Mouse (Mus musculus) midbrain, embryonic 12.5 days (tissue): ENCODE measurements around the gene Cplane1. TPM values are rescaled to one million over a fixed set of nuclear protein-coding genes. Genes with fewer than 3 reads are reported as not detected.
A peak's percentile ranks its signal among the peaks of the same experiment; 100 is the strongest.
"Not testable (repeated sequence)": the region's sequence is repeated elsewhere in the genome, so short reads cannot be mapped to it uniquely, and the experiment has no call there.

Source experiments
- ATAC-seq: fragments of 200-750 bp; cut with Nextera tagmentation; 2 replicates; pipeline ENCODE4 v1.8.0; 2017; ENCODE audit warnings: low read depth, moderate TSS enrichment, moderate library complexity; ENCODE audit not compliant: low FRiP score
- H3K27ac ChIP-seq: fragments of 300-500 bp; sonication (generic); replicated peaks from 2 replicates; pipeline ENCODE4 v1.5.1; 2016; ENCODE audit warnings: mild to moderate bottlenecking
- H3K27me3 ChIP-seq: fragments of 300-500 bp; sonication (generic); 2 replicates; pipeline ENCODE4 v1.6.1; 2016; ENCODE audit warnings: mild to moderate bottlenecking
- H3K36me3 ChIP-seq: fragments of 300-500 bp; sonication (generic); 2 replicates; pipeline ENCODE4 v1.6.1; 2016
- H3K4me1 ChIP-seq: fragments of 300-500 bp; sonication (generic); 2 replicates; pipeline ENCODE4 v1.6.1; 2016
- H3K4me2 ChIP-seq: fragments of 300-500 bp; sonication (generic); replicated peaks from 2 replicates; pipeline ENCODE4 v1.6.1; 2016; ENCODE audit warnings: mild to moderate bottlenecking, moderate library complexity
- H3K4me3 ChIP-seq: fragments of 300-500 bp; sonication (generic); 2 replicates; pipeline ENCODE4 v1.5.1; 2016; ENCODE audit warnings: mild to moderate bottlenecking
- H3K9ac ChIP-seq: fragments of 300-500 bp; sonication (generic); replicated peaks from 2 replicates; pipeline ENCODE4 v1.6.1; 2016; ENCODE audit warnings: mild to moderate bottlenecking, moderate library complexity
- H3K9me3 ChIP-seq: fragments of 300-500 bp; sonication (generic); 2 replicates; pipeline ENCODE4 v1.6.1; 2016; ENCODE audit warnings: mild to moderate bottlenecking
- WGBS: fragments of 180-500 bp; shearing (Covaris S2); methylation state at CpG from one replicate; pipeline ENCODE4 v1.1.7; 2016; 5-methylcytosine and 5-hydroxymethylcytosine counted together
- polyA plus RNA-seq: library from polyadenylated mRNA; unstranded; fragments of >200 nt; fragmentation: Nextera tagmentation; extraction: Ambion mirVana; gene quantifications from 2 replicates; pipeline ENCODE4 v1.2.1, GENCODE M21; 2016

Cplane1 gene
- polyA plus RNA-seq, 1 experiment from 2014 or later, result 18.1 TPM

GRCm38 (mm10) chr15:8265946-8266345 lies 97.0 kb downstream of the Cplane1 start:
- no peaks in the 10 kb centered on the region for H3K27me3 ChIP-seq
- H3K4me1 ChIP-seq, result no peaks in the 10 kb centered on the region
- WGBS, result 93% methylated on average over 3 of the region's 3 CpGs
- H3K4me3 ChIP-seq, result no peak overlapping the region
- H3K9me3 ChIP-seq, result no peaks in the 10 kb centered on the region
- peaks cover 88% of the 10 kb centered on the region for H3K36me3 ChIP-seq
- no peak overlapping the region for H3K4me2 ChIP-seq
- no peak overlapping the region for H3K9ac ChIP-seq
- ATAC-seq, result no peak
- H3K27ac ChIP-seq, result no peak overlapping the region

DNA sequence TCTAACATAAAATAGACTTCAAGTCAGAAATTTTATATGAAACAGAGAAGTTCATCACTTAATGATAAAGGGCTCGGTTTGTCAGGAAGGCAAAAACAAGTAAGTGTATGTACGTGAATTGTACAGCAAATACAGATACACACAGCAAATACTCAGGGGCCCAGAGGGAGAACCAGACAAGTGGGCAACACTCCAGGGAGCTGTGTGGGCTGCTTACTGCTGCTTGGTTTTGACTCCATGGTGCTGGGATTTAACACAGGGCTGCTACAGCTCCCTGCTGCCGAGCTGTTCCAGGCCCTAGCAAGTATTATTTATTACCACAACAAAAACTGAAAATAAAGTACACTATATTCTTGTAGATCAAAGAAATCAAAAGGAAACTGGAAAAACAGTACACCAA lies 98.3 kb downstream of the Cplane1 start:
- Histone ChIP-seq H3K9me3 (no peaks in the 10 kb centered on the region), H3K36me3 (peaks cover 90% of the 10 kb centered on the region)
- ATAC-seq, result no peak

DNA sequence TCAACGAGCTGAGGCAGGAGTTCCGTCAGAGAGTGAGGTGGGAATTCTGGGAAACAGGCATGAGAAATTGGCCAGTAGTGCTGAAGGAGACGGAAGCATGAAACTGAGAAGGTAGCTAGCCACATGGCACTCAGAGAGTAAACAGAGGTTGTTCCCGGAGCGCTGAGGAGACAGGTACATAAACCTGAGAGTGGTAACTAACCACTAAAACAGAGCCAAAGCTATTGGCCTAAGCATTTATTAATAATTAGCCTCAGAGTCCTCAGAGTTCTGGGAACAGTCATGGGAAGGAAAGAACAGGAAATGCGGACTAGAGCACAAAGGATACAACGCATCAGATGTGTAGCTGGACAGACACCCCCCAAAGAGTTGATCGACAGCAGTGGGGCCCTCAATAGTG lies 99.3 kb downstream of the Cplane1 start:
- Histone ChIP-seq H3K9ac (no peak overlapping the region), H3K9me3 (no peaks in the 10 kb centered on the region), H3K36me3 (peaks cover 87% of the 10 kb centered on the region), H3K4me1 (no peaks in the 10 kb centered on the region), H3K4me2 (no peak overlapping the region), H3K4me3 (no peak overlapping the region), H3K27me3 (no peaks in the 10 kb centered on the region), H3K27ac (no peak overlapping the region)
- WGBS, result 94% methylated on average over 8 of the region's 8 CpGs
- ATAC-seq, result no peak

More for the DNA sequence above, 98.3 kb downstream of the Cplane1 start:
- no peaks in the 10 kb centered on the region for H3K4me1 ChIP-seq
- 90% methylated on average over 3 of the region's 3 CpGs for WGBS
- no peak overlapping the region for H3K4me2 ChIP-seq
- H3K4me3 ChIP-seq, result no peak overlapping the region
- H3K27ac ChIP-seq, result no peak overlapping the region
- H3K9ac ChIP-seq, result no peak overlapping the region
- no peaks in the 10 kb centered on the region for H3K27me3 ChIP-seq

DNA sequence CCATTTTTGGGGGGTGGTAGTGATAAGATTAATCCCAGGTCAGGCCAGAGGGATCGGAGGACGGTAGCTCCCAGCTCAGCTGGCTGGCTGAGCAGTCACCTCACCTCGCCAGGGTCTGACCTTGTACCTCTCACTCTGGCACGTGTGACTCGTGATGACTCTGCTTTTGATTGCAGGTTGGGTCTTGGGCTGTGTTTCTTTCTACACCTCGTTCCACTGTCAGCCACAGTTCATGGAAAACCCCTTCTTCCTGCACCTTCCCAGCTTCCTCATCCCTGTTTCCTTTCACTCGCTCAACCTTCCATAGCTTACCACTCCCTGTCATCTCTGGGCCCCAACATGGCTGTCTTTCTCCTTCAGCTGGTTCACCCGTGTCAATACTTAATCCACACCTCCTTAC lies 103.0 kb downstream of the Cplane1 start:
- WGBS, result 90% methylated on average over 8 of the region's 8 CpGs
- Histone ChIP-seq H3K4me1 (no peaks in the 10 kb centered on the region), H3K27ac (no peak overlapping the region), H3K9me3 (no peaks in the 10 kb centered on the region), H3K4me3 (no peak overlapping the region), H3K27me3 (no peaks in the 10 kb centered on the region), H3K36me3 (peaks cover 65% of the 10 kb centered on the region), H3K9ac (no peak overlapping the region), H3K4me2 (no peak overlapping the region)
- no peak for ATAC-seq

GRCm38 (mm10) chr15:8277916-8278315 lies 109.0 kb downstream of the Cplane1 start:
- H3K4me3 ChIP-seq, H3K27me3 ChIP-seq, H3K36me3 ChIP-seq, H3K27ac ChIP-seq, ATAC-seq, H3K4me1 ChIP-seq, H3K9me3 ChIP-seq, H3K9ac ChIP-seq, H3K4me2 ChIP-seq: not testable (repeated sequence)
- 92% methylated on average over 4 of the region's 4 CpGs for WGBS

- peak overlapping the region; percentile 48 for H3K4me2 ChIP-seq
- 51% methylated on average over 17 of the region's 17 CpGs for WGBS
- peak overlapping the region; percentile 25 for H3K4me3 ChIP-seq
- H3K36me3 ChIP-seq, result no peaks in the 10 kb centered on the region; the same call in 1 of the 2 replicates
- H3K4me1 ChIP-seq, result no peaks in the 10 kb centered on the region
- 0 out of 2 replicates have a peak overlapping the region, but pooled peaks have one; percentile 15 for H3K9ac ChIP-seq
- H3K9me3 ChIP-seq, result no peaks in the 10 kb centered on the region
- ATAC-seq, result no peak
- H3K27ac ChIP-seq, result no peak overlapping the region
- H3K27me3 ChIP-seq, result no peaks in the 10 kb centered on the region
These were observed 110.4 kb downstream of the Cplane1 start for GRCm38 (mm10) chr15:8279320-8279779.

DNA sequence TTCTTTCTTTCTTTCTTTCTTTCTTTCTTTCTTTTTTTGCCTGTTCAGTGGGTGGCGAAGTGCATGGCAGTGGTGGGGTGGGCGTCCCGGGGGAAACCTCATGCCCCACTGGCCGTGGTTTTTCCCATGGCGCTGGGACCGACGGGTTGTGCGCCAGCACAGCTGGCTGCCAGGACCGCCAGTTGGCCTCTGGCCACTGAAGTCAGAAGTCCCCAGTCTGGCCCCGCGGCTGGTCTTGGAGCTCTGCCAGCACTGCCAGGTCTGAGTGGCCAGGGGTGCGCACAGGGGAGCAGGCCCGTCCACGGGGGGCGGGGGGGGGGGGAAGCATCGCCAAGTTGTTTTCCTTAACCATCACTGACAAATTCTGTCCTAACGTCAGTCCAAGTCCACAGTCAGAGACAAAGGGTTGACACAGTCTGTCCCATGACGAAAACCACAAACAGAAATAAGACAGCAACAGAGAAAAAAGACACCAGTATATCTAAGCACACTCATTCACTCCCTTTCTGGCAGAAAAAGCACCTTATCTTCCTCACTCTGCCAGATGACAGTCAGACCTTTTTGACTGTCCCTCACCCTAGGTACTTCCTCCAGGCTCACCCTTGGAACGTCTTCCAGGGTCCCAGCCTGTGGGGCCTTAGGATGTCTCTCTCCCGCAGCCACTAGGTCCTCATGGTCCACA lies 111.2 kb downstream of the Cplane1 start:
- Histone ChIP-seq H3K27ac (no peak overlapping the region), H3K4me3 (no peak overlapping the region), H3K27me3 (no peaks in the 10 kb centered on the region), H3K9me3 (no peaks in the 10 kb centered on the region), H3K36me3 (no peaks in the 10 kb centered on the region), H3K4me1 (no peaks in the 10 kb centered on the region), H3K4me2 (peak overlapping the region; percentile 48), H3K9ac (no peak overlapping the region)
- 72% methylated on average over 20 of the region's 20 CpGs for WGBS
- peak; percentile 44; the same call in 1 of the 2 replicates for ATAC-seq

DNA sequence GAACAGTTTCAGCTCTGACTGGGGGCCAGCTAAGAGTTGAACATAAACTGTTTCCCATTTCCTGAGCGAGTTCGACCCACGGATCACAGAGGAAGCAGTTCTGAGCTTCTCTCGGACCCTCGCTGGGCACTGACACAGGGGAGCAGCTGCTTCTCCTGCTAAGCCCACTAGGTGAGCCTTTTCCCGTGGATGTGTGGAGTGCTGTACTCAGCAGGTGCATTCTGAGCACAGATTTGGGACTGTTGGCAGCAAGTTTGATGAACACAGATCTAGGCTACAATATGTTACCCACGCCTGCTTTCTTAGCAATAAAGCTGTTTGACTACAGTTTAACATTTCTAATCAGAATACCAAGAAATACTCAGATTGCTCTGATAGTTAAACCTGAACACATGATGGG lies 112.8 kb downstream of the Cplane1 start:
- Histone ChIP-seq H3K4me3 (no peak overlapping the region), H3K4me1 (no peaks in the 10 kb centered on the region), H3K9me3 (no peaks in the 10 kb centered on the region), H3K27me3 (no peaks in the 10 kb centered on the region), H3K9ac (no peak overlapping the region), H3K4me2 (no peak overlapping the region), H3K36me3 (no peaks in the 10 kb centered on the region), H3K27ac (no peak overlapping the region)
- ATAC-seq, result no peak
- 83% methylated on average over 7 of the region's 7 CpGs for WGBS

- Histone ChIP-seq H3K4me3 (no peak overlapping the region), H3K27me3 (no peaks in the 10 kb centered on the region), H3K9me3 (no peaks in the 10 kb centered on the region), H3K36me3 (no peaks in the 10 kb centered on the region), H3K27ac (no peak overlapping the region), H3K4me1 (no peaks in the 10 kb centered on the region), H3K4me2 (no peak overlapping the region), H3K9ac (no peak overlapping the region)
- ATAC-seq, result no peak
- WGBS, result 95% methylated on average over 2 of the region's 2 CpGs
These were observed 113.2 kb downstream of the Cplane1 start for GRCm38 (mm10) chr15:8282155-8282554.

DNA sequence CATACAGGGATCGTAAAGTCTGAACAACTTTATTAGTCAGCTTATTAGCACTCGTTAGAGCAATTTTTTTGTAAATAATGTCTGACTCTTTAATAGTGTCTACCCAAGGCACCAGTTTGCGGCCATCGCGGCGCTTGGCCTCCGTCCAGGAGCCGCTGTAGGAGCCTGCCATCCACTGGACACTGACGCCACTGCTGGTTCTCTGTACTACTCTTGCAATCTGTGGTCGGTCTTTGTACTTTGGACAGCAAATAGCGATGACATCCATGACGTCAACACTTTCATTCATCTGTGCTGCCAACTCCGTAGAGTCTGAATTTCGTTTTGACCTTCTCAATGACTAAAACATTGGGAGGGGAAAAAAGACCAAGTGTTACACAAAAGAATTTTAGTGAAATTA lies 122.3 kb downstream of the Cplane1 start:
- Histone ChIP-seq H3K4me1 (no peaks in the 10 kb centered on the region), H3K36me3 (peaks cover 54% of the 10 kb centered on the region), H3K27ac (no peak overlapping the region), H3K4me2 (no peak overlapping the region), H3K27me3 (no peaks in the 10 kb centered on the region), H3K9ac (no peak overlapping the region), H3K9me3 (no peaks in the 10 kb centered on the region), H3K4me3 (no peak overlapping the region)
- no peak for ATAC-seq
- WGBS, result 96% methylated on average over 14 of the region's 14 CpGs

- WGBS, result 95% methylated on average over 6 of the region's 6 CpGs
- Histone ChIP-seq H3K4me2 (no peak overlapping the region), H3K4me3 (no peak overlapping the region), H3K36me3 (peaks cover 80% of the 10 kb centered on the region), H3K27ac (no peak overlapping the region), H3K9ac (no peak overlapping the region), H3K9me3 (no peaks in the 10 kb centered on the region), H3K27me3 (no peaks in the 10 kb centered on the region), H3K4me1 (no peaks in the 10 kb centered on the region)
- no peak for ATAC-seq
These were observed 125.2 kb downstream of the Cplane1 start for GRCm38 (mm10) chr15:8294150-8294549.

GRCm38 (mm10) chr15:8302944-8303343 lies 134.0 kb downstream of the Cplane1 start:
- 96% methylated on average over 10 of the region's 10 CpGs for WGBS
- no peaks in the 10 kb centered on the region for H3K9me3 ChIP-seq
- H3K4me2 ChIP-seq, result no peak overlapping the region
- peaks cover 81% of the 10 kb centered on the region for H3K36me3 ChIP-seq
- no peak overlapping the region for H3K4me3 ChIP-seq
- no peak overlapping the region for H3K9ac ChIP-seq
- H3K4me1 ChIP-seq, result no peaks in the 10 kb centered on the region
- H3K27me3 ChIP-seq, result no peaks in the 10 kb centered on the region
- ATAC-seq, result no peak
- no peak overlapping the region for H3K27ac ChIP-seq

DNA sequence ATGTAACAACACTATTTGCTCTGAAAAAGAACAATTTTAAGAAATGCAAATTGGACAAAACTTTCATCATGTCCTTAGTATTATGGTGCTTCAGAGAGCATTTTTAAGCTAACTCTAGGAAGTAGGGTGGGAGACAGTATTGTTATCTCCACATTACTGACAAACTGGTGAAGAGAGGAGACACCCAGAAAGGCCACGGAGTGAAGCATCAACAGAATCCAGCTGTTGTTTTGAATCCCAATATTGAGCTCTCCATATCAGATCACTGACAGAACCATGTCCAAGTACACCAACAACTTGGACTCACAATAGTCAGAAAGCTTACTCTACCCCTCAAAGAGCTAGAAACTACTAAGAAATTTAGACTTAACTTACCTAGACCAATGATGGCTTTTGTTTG lies 136.6 kb downstream of the Cplane1 start:
- Histone ChIP-seq H3K27ac (no peak overlapping the region), H3K9me3 (no peaks in the 10 kb centered on the region), H3K27me3 (no peaks in the 10 kb centered on the region), H3K4me2 (no peak overlapping the region), H3K4me3 (no peak overlapping the region), H3K4me1 (no peaks in the 10 kb centered on the region), H3K36me3 (peaks cover 68% of the 10 kb centered on the region), H3K9ac (no peak overlapping the region)
- ATAC-seq, result no peak
- WGBS, result 96% methylated on average over 1 of the region's 1 CpGs
